Mouse (Mus musculus) liver, postnatal 0 days (tissue): Measurements from ENCODE around the gene Ipo4. TPM values are rescaled to one million over a fixed set of nuclear protein-coding genes. Genes with fewer than 3 reads are reported as not detected.

Experiments
- ATAC-seq: fragments of 200-750 bp; cut with Nextera tagmentation; 2 replicates; pipeline ENCODE4 v1.8.0; 2017; ENCODE audit warnings: mild to moderate bottlenecking, moderate library complexity
- DNase-seq: peaks from one replicate; pipeline ENCODE4 v3.0.0-alpha.2; 2016
- H3K27ac ChIP-seq: fragments of 300-500 bp; sonication (generic); 2 replicates; pipeline ENCODE4 v1.5.1; 2014; ENCODE audit warnings: antibody characterized with exemption, moderate library complexity, mild to moderate bottlenecking, low read depth
- H3K27me3 ChIP-seq: fragments of 300-500 bp; sonication (generic); 2 replicates; pipeline ENCODE4 v1.6.1; 2014; ENCODE audit warnings: low read length, control low read depth, mixed read lengths; ENCODE audit not compliant: insufficient read depth
- H3K36me3 ChIP-seq: fragments of 300-500 bp; sonication (generic); replicated peaks from 2 replicates; pipeline ENCODE4 v1.6.1; 2014; ENCODE audit warnings: mild to moderate bottlenecking, control low read depth, low read length, moderate library complexity, mixed read lengths; ENCODE audit not compliant: insufficient read depth
- H3K4me1 ChIP-seq: fragments of 300-500 bp; sonication (generic); 2 replicates; pipeline ENCODE4 v1.6.1; 2014; ENCODE audit warnings: antibody characterized with exemption, mild to moderate bottlenecking, control low read depth; ENCODE audit not compliant: insufficient read depth
- H3K4me2 ChIP-seq: fragments of 300-500 bp; sonication (generic); 2 replicates; pipeline ENCODE4 v1.6.1; 2014; ENCODE audit warnings: low read depth, mild to moderate bottlenecking, low read length, moderate library complexity, mixed read lengths
- H3K4me3 ChIP-seq: fragments of 300-500 bp; sonication (generic); 2 replicates; pipeline ENCODE4 v1.5.1; 2014; ENCODE audit warnings: low read depth, low read length
- H3K9ac ChIP-seq: fragments of 300-500 bp; sonication (generic); replicated peaks from 2 replicates; pipeline ENCODE4 v1.6.1; 2014; ENCODE audit warnings: mild to moderate bottlenecking, moderate library complexity
- H3K9me3 ChIP-seq: fragments of 300-500 bp; sonication (generic); 2 replicates; pipeline ENCODE4 v1.6.1; 2016; ENCODE audit warnings: mild to moderate bottlenecking, control low read depth, low read length, mixed read lengths
- CTCF ChIP-seq: sonication (generic); IDR thresholded peaks from 2 replicates; pipeline ENCODE4 v1.5.1; 2016; ENCODE audit warnings: antibody characterized with exemption, low read depth
- EP300 ChIP-seq: IDR thresholded peaks from 2 replicates; pipeline ENCODE4 v1.6.1; 2016; ENCODE audit warnings: antibody characterized with exemption, low read depth, mild to moderate bottlenecking
- WGBS: fragments of 180-500 bp; shearing (Covaris S2); extraction: QIAGEN DNeasy Blood & Tissue Kit; methylation state at CpG from one replicate; pipeline ENCODE4 v1.1.7; 2014; ENCODE audit not compliant: insufficient replicate concordance; 5-methylcytosine and 5-hydroxymethylcytosine counted together
- polyA plus RNA-seq: library from polyadenylated mRNA; unstranded; fragments of >200 nt; fragmentation: Nextera tagmentation; extraction: Ambion mirVana; gene quantifications from 2 replicates; pipeline ENCODE4 v1.2.1, GENCODE M21; 2015

Ipo4 gene
- polyA plus RNA-seq, 1 experiment from 2014 or later: 16.6 TPM

DNA sequence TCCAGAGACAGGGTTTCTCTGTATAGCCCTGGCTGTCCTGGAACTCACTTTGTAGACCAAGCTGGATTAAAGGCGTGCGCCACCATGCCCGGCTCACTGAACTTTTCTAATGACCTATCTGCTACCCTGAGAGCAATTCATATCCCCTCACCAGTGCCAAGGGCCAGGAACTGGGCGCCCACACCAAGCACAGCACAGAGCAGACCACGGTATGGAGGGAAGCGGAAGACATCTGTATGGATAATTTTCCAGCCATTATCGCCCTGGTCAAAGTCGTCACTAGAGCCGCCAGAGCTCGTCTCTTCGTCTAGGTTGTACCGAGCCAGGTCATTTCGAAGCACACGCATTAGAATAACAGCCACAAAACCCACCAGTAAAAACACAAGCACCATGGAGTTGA lies 5.1 kb upstream of the Ipo4 start:
- peaks cover 19% of the 10 kb centered on the region for H3K4me1 ChIP-seq
- WGBS: 95% methylated on average over 14 of the region's 14 CpGs
- no peak overlapping the region for H3K27ac ChIP-seq
- H3K27me3 ChIP-seq: no peaks in the 10 kb centered on the region
- peaks cover 47% of the 10 kb centered on the region for H3K36me3 ChIP-seq
- DNase-seq (no peak), ATAC-seq (no peak)
- H3K4me3 ChIP-seq: no peak overlapping the region
- no peak overlapping the region for H3K4me2 ChIP-seq
- H3K9me3 ChIP-seq: no peaks in the 10 kb centered on the region
- TF ChIP-seq EP300 (no peak), CTCF (no peak)
- H3K9ac ChIP-seq: no peak overlapping the region

- H3K36me3 ChIP-seq: peaks cover 62% of the 10 kb centered on the region
- DNase-seq: no peak
- no peaks in the 10 kb centered on the region for H3K27me3 ChIP-seq
- no peak within 1 kb of the TSS for H3K4me3 ChIP-seq
- ATAC-seq: no peak
- no peak for TF ChIP-seq EP300
- no peak for TF ChIP-seq CTCF
- no peaks in the 10 kb centered on the region for H3K9me3 ChIP-seq
- WGBS: 97% methylated on average over 9 of the region's 9 CpGs
- peaks cover 14% of the 10 kb centered on the region for H3K4me1 ChIP-seq
- H3K27ac ChIP-seq: no peak within 1 kb of the TSS
- no peak within 1 kb of the TSS for H3K9ac ChIP-seq
- H3K4me2 ChIP-seq: no peak within 1 kb of the TSS
These were observed 2.0 kb upstream of the Ipo4 start, which contains the start of gene Gm49378 for GRCm38 (mm10) chr14:55637795-55638194. Gm49378 (minus strand) TSS chr14:55637895.

DNA sequence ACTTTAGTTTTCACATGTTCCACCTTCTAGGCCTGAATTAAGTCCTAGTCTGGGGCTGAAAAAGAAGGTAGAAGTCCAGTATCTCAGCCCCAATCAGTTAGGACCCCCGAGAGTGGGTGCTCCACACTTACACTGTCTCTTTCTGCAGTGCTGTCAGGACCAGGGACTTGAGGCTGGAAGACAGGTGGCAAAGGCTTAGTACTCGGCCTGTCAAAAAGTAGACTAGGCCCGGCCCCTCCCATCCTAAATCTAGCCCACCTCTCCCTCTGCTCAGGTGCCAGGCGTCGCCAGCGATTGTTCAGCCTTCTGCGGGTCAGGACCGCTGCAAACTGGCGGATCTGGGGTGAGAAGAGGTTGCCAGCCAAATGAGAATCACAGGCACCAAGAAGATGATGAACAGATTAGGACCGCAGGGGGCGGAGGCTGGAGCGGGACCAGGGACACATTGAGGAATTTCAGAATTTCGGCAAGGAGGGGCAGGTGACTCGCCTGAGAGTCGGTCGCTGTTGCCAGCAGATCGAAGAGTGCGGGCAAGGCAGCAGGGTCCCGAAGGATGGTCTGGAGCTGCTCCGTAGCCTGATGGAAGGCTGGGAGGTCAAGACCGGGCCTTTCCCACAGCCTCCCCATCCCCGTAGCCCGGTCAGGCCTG lies 759 bp downstream of the Ipo4 start:
- peak overlapping the region; percentile 61 for H3K9ac ChIP-seq
- H3K4me1 ChIP-seq: peaks cover 7% of the 10 kb centered on the region
- H3K9me3 ChIP-seq: no peaks in the 10 kb centered on the region
- H3K4me3 ChIP-seq: peak overlapping the region; percentile 55
- peaks cover 69% of the 10 kb centered on the region for H3K36me3 ChIP-seq
- no peaks in the 10 kb centered on the region for H3K27me3 ChIP-seq
- TF ChIP-seq CTCF: no peak
- TF ChIP-seq EP300: no peak
- ATAC-seq: peak; percentile 40
- 9% methylated on average over 19 of the region's 23 CpGs for WGBS
- H3K27ac ChIP-seq: no peak overlapping the region
- peak overlapping the region; percentile 82 for H3K4me2 ChIP-seq
- DNase-seq: no peak

DNA sequence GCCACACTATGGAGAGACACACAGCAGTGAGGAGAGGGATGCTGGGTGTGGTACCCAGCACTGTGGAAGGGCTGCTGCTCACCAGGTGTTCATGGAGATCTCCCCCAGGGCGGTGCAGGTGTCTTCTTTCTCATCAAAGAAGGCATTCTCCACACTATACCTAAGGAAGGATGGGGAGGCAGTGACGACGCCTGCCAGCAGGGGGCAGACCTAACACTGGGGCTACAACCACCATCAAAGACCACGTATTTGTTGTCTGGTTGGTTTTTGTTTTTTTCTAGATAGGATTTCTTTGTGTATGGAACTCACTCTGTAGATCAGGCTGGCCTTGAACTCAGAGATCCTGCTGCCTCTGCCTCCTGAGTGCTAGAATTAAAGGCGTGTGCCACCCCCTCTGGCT lies 6.4 kb downstream of the Ipo4 start:
- no peak overlapping the region for H3K4me2 ChIP-seq
- H3K9me3 ChIP-seq: no peaks in the 10 kb centered on the region
- no peak overlapping the region for H3K4me3 ChIP-seq
- H3K4me1 ChIP-seq: no peaks in the 10 kb centered on the region
- no peaks in the 10 kb centered on the region for H3K27me3 ChIP-seq
- WGBS: 45% methylated on average over 5 of the region's 5 CpGs
- TF ChIP-seq CTCF: peak; percentile 90
- TF ChIP-seq EP300: no peak
- peaks cover 71% of the 10 kb centered on the region for H3K36me3 ChIP-seq
- H3K9ac ChIP-seq: no peak overlapping the region
- peak; percentile 35; the same call in 1 of the 2 replicates for ATAC-seq
- no peak overlapping the region for H3K27ac ChIP-seq
- DNase-seq: peak; percentile 78

- DNase-seq: no peak
- no peak overlapping the region for H3K4me2 ChIP-seq
- no peak overlapping the region for H3K27ac ChIP-seq
- WGBS: 85% methylated on average over 27 of the region's 27 CpGs
- TF ChIP-seq EP300 (no peak), CTCF (no peak)
- H3K9me3 ChIP-seq: no peaks in the 10 kb centered on the region
- H3K27me3 ChIP-seq: no peaks in the 10 kb centered on the region
- H3K4me3 ChIP-seq: no peak overlapping the region
- H3K4me1 ChIP-seq: no peaks in the 10 kb centered on the region
- H3K36me3 ChIP-seq: peaks cover 61% of the 10 kb centered on the region
- peak; percentile 62 for ATAC-seq
- H3K9ac ChIP-seq: no peak overlapping the region
These were observed 7.5 kb downstream of the Ipo4 start for GRCm38 (mm10) chr14:55628077-55628827.

- Histone ChIP-seq H3K36me3 (no peaks in the 10 kb centered on the region; the same call in 1 of the 2 replicates), H3K4me2 (peak overlapping the region; percentile 72), H3K9ac (peak overlapping the region; percentile 50), H3K27me3 (peaks cover 8% of the 10 kb centered on the region; the same call in 1 of the 2 replicates), H3K4me3 (peak overlapping the region; percentile 39), H3K9me3 (no peaks in the 10 kb centered on the region), H3K27ac (0 out of 2 replicates have a peak overlapping the region, but pooled peaks have one; percentile 22), H3K4me1 (peaks cover 21% of the 10 kb centered on the region)
- peak; percentile 45 for DNase-seq
- 26% methylated on average over 22 of the region's 22 CpGs for WGBS
- TF ChIP-seq CTCF: no peak
- TF ChIP-seq EP300: peak; percentile 77
- peak; percentile 32 for ATAC-seq
These were observed 17.1 kb downstream of the Ipo4 start for GRCm38 (mm10) chr14:55618486-55619195.
